Mouse (Mus musculus) olfactory bulb, adult 2 months (tissue): ENCODE data around the gene Fancd2.

Experiments used
- CTCF ChIP-seq: fragments of 200-500 bp; IDR thresholded peaks from 2 replicates; pipeline ENCODE4 v1.5.1; 2012; ENCODE audit warnings: low read depth, mild to moderate bottlenecking, low read length, moderate library complexity; ENCODE audit not compliant: insufficient read depth
- POLR2A ChIP-seq: fragments of 200-500 bp; IDR thresholded peaks from 2 replicates; pipeline ENCODE4 v1.6.1; 2012; ENCODE audit warnings: mild to moderate bottlenecking, low read depth, low read length, moderate library complexity; ENCODE audit not compliant: insufficient read depth

- TF ChIP-seq CTCF (no peak), POLR2A (no peak)
Observed at GRCm38 (mm10) chr6:113603993-113604392, 72.5 kb downstream of the Fancd2 start.
